Mouse (Mus musculus): ENCODE measurements around the gene Lrp2bp. TPM values are rescaled to one million over a fixed set of nuclear protein-coding genes. Genes with fewer than 3 reads are reported as not detected.

Lrp2bp gene
- total RNA-seq (2017): 0.10 TPM in 1 of 2 replicates, not detected in the other

DNA sequence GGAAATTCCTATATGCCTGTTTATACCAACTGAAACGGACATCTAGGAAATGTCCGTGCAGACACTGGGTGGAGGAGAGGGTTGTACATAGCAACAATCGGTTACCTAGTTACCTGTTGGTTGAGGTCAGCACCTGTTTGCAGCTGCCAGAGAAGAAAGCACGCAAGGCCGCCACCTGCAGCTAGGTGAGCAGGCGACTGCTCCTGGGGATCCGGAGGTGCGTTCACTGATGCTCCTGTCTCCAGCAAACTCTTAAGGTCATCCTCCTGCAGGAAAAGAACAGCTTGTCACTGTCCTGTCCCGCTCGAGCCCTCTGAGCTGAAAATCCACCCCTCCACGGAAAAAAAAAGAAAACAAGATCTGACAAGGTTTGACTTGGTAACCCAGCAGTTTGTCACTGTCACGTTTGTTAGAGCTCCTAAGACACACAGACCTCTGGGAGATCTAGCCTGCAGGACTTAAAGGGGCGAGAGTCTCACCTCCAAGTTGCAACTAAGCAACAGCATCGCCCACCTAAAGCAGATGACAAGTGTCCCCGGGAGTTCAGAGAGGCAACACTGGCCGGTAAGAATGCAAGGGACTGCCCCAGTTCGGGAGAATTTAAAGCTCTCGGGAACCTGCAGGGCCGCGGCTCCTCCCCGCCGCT, at the start of gene Lrp2bp:
Gene Lrp2bp (plus strand): TSS at position 166 of the 646 bp plus-strand sequence.
- no peak for ATAC-seq (replicated peaks in 1 of 2; ENCODE audit: insufficient read depth in 1 of 2, low FRiP score in 2 of 2, low TSS enrichment in 1 of 2, low read depth in 1 of 2, poor library complexity in 2 of 2, severe bottlenecking in 2 of 2)

DNA sequence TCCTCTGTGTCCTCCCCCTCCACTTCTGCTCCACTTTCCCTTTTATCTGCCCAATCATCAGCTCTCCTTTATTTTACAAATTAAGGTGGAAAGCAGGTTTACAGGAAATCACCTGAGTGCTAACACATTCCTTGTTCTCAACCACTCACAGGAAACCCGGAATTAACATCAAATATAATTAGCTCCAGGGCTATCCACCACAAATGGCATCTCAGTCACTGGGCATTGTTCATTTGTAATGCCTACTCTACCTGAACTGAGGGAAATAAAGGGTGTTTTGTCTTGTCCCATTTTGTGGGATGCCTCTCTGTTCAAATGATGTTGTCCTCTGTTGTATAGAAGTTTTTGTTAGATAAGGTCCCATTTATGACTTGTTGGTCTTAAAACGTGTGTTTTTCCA, 48.5 kb upstream of the Lrp2bp start:
- ATAC-seq (replicated peaks in 1 of 2; ENCODE audit: insufficient read depth in 1 of 2, low FRiP score in 2 of 2, low TSS enrichment in 1 of 2, low read depth in 1 of 2, poor library complexity in 2 of 2, severe bottlenecking in 2 of 2): no peak

DNA sequence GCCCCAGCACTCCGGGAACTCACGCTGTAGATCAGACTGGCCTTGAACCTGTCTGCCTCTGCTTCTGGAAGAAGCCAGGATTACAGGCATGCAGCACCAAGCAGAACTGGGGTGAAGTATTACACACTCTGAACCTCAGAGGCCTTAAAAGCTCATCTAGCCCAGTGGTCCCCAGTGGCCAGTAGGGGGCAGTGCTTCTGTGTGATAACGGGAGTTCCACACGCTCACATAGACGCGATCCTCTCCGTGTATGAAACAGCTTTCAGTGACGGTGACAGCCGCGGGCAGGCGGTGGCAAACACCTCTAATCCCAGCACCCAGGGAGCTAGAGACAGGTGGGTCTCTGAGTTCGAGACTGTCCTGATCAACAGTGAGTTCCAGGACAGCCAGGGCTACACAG, 28.2 kb upstream of the Lrp2bp start:
- no peak for ATAC-seq (replicated peaks in 1 of 2; ENCODE audit: insufficient read depth in 1 of 2, low FRiP score in 2 of 2, low TSS enrichment in 1 of 2, low read depth in 1 of 2, poor library complexity in 2 of 2, severe bottlenecking in 2 of 2)

DNA sequence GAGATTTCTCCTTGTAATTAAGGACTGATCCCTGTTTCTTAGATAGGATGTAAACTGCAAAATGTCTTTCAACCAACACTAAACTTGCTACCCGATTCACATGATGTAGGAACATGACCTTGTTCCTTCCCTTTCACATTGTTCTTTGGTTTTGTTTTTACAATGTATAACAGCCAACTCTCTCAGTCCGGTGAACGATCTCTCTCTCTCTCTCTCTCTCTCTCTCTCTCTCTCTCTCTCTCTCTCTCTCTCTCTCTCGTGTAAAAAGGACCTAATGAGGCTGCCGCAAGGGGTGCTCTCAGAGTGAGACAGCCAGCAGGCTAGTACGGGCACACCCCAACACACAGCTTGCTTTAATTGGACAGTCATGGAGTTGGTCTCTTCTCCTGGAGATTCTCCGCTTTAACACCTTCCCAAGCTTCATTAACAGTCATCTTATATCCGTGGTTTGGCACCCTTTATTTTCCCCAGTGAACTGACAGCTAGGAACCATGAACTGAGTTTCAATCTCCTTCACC, 25.1 kb upstream of the Lrp2bp start:
- ATAC-seq (replicated peaks in 1 of 2; ENCODE audit: insufficient read depth in 1 of 2, low FRiP score in 2 of 2, low TSS enrichment in 1 of 2, low read depth in 1 of 2, poor library complexity in 2 of 2, severe bottlenecking in 2 of 2): no peak

DNA sequence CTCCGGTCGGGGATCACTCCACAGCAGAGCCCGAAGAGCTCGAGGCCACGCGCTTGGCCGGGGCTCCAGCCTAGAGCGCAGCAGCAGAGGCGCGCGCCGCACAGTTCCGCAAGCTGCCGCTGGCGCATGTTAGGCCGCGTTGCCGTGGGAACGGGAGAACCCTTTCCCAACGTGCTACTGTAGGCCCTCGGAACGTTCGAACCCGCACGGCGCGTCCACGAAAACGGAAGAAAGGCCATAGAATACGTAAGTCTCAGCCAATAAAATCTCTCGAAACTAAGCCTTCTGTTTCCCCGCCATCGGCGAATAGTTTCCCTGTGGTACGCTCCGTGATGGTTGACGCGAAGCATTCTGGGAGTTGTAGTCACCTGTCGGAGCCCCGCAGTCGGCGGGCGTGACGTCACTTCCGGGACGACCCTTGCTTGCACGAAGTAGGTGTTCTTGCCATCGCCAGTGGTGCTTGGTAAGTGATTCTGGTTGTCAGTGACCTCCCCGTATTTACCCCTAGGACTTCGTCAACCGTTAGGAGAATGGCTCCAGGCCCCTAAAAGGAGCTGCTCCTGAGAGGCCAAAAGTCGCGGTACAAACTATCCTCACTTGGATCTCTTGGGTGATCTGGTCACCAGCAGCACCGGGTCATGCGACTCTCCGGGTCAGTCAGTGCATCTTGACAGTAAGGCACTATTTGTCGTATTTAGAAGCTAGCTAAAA, 23.8 kb upstream of the Lrp2bp start, which contains the start of the genes 1700029J07Rik and Ufsp2:
Gene 1700029J07Rik (minus strand): TSS at position 127 of the 711 bp plus-strand sequence.
Gene Ufsp2 (plus strand): TSS at position 403 of the 711 bp plus-strand sequence.
- peak; percentile 94 to 97 for ATAC-seq (replicated peaks in 1 of 2; ENCODE audit: insufficient read depth in 1 of 2, low FRiP score in 2 of 2, low TSS enrichment in 1 of 2, low read depth in 1 of 2, poor library complexity in 2 of 2, severe bottlenecking in 2 of 2)

DNA sequence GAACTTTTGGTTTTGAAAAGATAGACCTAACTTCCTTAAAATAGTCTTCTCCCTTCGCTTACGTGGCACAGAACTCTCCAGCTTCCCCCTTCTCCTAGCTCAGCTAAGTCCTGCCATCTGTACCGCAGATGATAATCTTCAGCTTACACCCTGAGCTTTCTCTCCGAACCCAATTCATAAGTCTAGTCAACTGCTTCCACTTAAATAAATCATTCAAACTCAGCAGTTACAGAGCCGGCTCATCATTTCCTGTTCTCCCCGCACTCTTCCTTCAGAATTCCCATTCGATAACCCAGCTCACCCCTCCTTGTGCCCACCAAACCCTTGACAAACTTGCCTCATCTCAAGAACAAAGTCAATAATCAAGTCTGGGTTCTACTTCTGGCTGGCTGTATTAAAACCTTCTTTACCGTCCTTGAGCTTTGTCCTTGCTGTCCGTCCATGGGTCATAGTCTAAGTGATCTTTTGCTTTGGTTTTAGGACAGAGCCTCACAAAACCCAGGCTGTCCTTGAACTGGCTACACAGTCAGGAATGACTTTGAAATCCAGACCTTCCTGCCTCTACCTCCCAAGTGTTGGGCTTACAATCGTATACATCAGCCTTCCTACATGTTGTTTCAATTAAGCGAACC, 23.1 kb upstream of the Lrp2bp start:
- ATAC-seq (replicated peaks in 1 of 2; ENCODE audit: insufficient read depth in 1 of 2, low FRiP score in 2 of 2, low TSS enrichment in 1 of 2, low read depth in 1 of 2, poor library complexity in 2 of 2, severe bottlenecking in 2 of 2): peak; percentile 40 to 66

DNA sequence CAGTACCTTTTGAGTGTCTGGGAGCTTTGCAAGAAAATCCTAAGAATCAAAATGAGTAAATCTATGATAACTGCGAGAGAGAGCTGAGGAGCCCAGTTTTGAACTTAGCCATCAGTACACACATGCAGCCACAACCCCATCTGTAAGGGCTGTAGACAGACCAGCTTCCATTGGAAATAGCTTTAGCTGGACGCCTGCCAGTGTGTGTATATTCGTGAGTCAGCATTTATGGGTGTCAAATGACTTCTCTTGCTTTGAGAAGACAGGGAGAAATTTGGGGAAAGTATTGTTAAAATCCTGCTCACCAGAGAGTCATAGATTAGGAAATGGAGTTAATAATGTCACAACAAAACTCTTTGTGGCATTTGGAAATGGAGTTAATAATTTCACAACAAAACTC, 12.4 kb upstream of the Lrp2bp start:
- no peak for ATAC-seq (replicated peaks in 1 of 2; ENCODE audit: insufficient read depth in 1 of 2, low FRiP score in 2 of 2, low TSS enrichment in 1 of 2, low read depth in 1 of 2, poor library complexity in 2 of 2, severe bottlenecking in 2 of 2)

DNA sequence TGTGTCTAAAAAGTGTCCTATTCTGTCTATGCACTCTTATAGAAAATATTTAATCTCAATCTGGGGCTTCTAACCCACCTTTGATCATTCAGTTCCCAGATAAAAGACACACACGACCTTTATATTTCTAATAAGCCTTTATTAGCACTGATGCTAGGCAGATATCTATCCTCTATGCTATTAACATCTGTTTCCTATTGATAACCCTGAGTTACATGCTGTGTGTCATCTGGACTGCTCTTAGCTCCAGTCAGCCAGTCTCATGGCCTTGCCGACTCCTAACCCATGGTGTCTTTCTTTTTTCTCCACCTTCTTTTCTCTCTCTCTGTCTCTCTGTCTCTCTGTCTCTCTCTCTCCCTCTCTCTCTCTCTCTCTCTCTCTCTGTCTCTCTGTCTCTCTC, 10.9 kb upstream of the Lrp2bp start:
- ATAC-seq (replicated peaks in 1 of 2; ENCODE audit: insufficient read depth in 1 of 2, low FRiP score in 2 of 2, low TSS enrichment in 1 of 2, low read depth in 1 of 2, poor library complexity in 2 of 2, severe bottlenecking in 2 of 2): no peak

DNA sequence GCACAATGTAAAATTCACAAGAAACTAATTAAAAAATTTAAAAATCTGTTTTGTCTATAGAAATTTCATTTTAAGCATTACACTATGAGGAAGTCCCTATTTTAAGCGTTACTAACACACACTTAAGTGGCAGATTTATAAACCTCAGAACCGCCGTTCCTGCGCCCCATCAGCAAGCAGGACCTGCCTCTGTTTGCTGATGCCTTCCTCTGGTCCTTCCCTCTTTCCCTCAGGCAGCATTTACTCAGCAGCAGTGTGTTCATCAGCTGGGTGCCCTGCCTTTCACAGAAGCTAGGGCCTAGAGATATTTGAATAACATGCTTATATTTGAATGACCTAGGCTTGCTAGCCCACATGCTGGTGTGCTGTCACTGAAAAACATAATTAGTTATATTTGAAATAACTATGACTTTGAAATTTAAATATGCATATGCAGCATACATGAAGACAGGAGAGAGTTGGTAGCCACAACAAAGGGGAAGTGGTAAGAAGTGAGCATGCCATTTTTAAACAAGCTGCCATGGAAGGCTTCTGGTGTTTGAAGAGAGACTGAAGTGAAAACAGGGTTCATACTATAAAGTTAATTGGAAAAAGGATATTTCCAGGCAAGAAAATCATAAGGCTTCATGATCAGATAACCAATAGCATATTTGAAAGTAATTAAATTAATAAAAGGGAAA, 8.3 kb upstream of the Lrp2bp start:
- ATAC-seq (replicated peaks in 1 of 2; ENCODE audit: insufficient read depth in 1 of 2, low FRiP score in 2 of 2, low TSS enrichment in 1 of 2, low read depth in 1 of 2, poor library complexity in 2 of 2, severe bottlenecking in 2 of 2): peak; percentile 65 to 81

DNA sequence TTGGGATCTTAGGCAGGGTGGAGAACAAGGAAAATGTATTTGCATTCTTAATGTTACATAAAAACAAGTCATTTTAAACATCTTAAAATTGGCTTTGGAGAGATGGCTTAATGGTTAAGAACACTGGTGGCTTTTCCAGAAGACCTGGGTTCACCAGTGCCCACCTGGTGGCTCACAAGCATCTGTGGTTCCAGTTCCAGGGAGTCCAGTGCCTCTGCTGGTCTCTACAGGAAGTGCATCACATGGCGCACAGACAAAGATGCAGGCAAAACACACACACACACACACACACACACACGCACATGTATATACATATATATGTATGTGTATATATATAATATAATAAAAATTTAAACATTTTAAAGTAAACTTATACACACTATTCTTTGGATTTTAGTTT, 5.0 kb upstream of the Lrp2bp start:
- ATAC-seq (replicated peaks in 1 of 2; ENCODE audit: insufficient read depth in 1 of 2, low FRiP score in 2 of 2, low TSS enrichment in 1 of 2, low read depth in 1 of 2, poor library complexity in 2 of 2, severe bottlenecking in 2 of 2): no peak

DNA sequence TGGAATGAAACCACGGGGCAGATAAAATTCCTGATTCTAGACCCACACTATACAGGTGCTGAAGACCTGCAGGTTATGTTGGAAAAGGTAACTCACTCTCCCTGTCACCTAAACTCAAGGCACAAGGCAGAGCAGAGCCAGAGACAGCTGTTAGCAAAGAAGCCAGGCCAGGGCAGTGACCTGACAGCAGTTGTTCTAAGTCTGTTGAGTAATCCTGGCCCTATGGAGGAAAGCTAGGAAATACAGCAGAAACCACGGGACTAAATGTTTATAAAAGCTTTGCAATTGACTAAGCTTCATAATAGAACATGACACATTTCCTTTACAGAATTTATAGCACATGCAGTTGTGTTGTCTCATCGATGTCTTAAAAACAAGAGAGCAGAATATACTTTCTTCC, 3.5 kb upstream of the Lrp2bp start:
- ATAC-seq (replicated peaks in 1 of 2; ENCODE audit: insufficient read depth in 1 of 2, low FRiP score in 2 of 2, low TSS enrichment in 1 of 2, low read depth in 1 of 2, poor library complexity in 2 of 2, severe bottlenecking in 2 of 2): no peak

DNA sequence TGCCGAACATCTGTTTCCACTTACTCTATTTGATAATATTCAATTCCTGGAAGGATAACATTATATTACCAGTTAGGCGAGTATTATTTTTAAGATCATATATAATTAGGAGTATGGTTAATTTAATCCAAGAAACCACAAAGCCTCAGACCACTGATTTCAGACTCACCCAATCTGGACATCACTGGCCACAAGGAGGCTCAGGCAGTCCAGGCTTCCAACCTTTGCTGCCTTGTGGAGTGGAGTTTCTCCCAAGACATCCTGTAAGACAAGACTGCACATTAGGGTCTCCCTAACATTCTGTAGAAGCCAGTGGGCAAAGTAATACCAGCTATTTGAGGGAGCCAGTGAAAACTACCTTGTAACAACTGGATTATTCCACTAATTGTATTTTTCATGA, 875 bp upstream of the Lrp2bp start:
- ATAC-seq (replicated peaks in 1 of 2; ENCODE audit: insufficient read depth in 1 of 2, low FRiP score in 2 of 2, low TSS enrichment in 1 of 2, low read depth in 1 of 2, poor library complexity in 2 of 2, severe bottlenecking in 2 of 2): no peak

DNA sequence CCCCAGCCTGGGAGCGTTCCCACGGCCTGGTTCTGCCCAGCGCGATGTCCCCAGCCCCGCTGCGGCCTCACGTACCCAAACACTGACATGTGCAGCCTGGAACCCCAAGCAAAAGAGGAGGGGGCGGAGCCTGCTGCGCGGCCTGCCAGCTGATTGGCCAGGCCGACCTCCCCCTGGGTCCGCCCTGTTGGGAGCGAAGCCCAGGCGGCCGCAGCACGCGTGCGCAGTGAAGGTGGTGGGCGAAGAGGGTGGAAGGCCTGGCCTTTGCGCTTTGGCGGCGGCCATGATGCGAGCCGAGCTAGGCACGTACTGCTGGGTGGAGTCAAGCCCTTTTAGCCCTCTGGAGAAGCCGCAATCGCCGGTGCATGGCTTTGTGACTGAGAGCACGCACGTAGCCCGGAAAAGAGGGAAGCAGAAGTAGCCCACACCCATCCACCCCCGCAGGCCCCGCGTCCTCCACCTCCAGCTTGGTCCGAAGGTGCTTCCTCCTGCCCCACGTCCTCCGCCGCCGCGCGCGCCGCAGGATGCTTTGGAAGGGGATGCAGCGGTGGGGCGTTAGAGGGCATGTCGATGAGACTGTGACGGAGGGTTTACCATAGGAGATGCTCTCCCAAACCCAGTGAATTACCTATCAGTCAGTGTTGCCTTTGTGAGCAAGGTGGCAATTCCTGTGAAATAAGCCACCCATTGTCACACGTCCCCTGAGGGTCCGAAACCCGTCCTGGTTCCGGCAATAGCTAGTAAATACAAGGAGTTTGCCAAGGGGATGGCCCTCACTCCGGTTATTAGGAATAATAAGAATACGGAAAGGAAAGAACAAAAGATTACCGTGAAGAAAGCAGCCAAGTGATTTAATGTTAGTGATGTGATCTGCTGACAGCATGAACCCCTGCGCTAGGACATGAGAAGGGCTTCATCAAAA, 942 bp downstream of the Lrp2bp start:
- ATAC-seq (replicated peaks in 1 of 2; ENCODE audit: insufficient read depth in 1 of 2, low FRiP score in 2 of 2, low TSS enrichment in 1 of 2, low read depth in 1 of 2, poor library complexity in 2 of 2, severe bottlenecking in 2 of 2): peak; percentile 94 to 95

DNA sequence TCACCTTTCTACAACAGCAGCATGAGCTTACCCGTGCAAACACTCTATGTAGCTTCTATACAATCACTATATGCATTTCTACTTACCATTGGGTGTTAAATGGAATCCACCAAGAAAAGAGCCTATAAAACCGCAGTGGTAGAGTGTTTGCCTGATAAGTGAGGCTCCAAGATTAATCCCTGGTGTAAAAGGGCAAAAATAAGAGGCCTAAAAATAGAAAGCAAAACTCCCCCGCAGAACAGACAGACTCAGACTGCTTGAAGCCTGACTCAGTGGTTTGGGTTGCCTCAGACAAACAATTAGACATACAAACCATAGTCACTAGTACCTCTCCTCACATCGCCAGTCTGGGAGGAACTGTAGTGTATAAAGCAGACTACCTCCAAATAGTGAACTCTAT, 6.5 kb downstream of the Lrp2bp start, which contains the start of gene Ankrd37:
Gene Ankrd37 (minus strand): TSS at position 112 of the 400 bp plus-strand sequence.
- no peak for ATAC-seq (replicated peaks in 1 of 2; ENCODE audit: insufficient read depth in 1 of 2, low FRiP score in 2 of 2, low TSS enrichment in 1 of 2, low read depth in 1 of 2, poor library complexity in 2 of 2, severe bottlenecking in 2 of 2)

DNA sequence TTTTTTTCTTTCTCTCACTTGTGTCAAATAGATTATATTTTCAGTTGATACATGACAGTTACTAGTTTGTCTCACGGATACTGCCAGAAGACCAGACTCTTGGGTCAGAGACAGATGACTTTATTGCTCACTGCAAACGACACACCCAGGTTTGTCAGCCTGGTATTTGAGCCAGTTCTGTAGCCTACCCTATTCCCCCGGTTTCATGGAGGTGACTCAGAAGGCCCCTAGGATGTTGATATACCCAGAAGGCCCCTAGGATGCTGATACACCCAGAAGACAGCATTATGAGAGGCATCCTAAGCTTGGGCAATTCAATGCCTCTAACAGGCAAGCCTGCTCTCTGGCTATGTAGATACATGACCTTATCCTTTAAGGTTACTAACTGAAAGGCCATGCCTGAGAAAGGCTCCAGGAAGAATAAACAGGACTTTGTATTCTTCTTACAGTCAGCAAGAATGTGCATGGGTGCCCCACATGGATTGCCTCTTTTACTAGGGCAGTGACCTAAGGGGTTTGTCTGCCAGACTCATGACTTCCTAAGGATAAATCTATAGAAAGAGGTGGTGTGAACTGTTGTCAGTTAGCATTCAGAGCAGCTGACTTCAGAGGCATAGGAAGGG, 8.1 kb downstream of the Lrp2bp start:
- ATAC-seq (replicated peaks in 1 of 2; ENCODE audit: insufficient read depth in 1 of 2, low FRiP score in 2 of 2, low TSS enrichment in 1 of 2, low read depth in 1 of 2, poor library complexity in 2 of 2, severe bottlenecking in 2 of 2): no peak

DNA sequence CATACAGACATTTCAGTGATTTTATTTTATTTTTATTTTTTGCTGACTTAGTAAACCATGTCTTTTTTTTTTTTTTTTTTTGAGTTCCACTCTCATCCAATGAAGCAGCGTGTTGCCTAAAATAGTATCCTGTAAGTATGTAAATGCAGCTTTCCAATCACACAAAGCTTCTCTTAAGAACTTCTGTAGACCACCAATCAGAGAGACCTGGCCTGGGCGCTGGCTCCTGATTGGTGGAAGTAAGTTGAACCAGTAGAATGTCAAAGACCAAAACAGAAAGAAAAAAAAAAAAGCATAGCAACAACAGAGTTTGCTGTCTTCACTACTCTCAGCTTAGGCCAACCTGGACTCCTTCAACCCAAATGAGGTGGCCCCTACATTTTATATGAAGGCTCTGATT, 11.2 kb downstream of the Lrp2bp start:
- no peak for ATAC-seq (replicated peaks in 1 of 2; ENCODE audit: insufficient read depth in 1 of 2, low FRiP score in 2 of 2, low TSS enrichment in 1 of 2, low read depth in 1 of 2, poor library complexity in 2 of 2, severe bottlenecking in 2 of 2)

Data from hematopoietic stem cell, adult 5-6 weeks (primary cell).